Comparison of ENCODE assay signal across 27 mouse cellular contexts in genomic region chr12:100088026-100088425, GRCm38 (mm10).
"Had no signal": no experiment of that assay in that cellular context is flagged by ENCODE, and none has a peak within 500 bp of the region (broad histone marks: within the 10 kb centered on the region; RNA-seq: fewer than 3 reads in every experiment).

No protein-coding gene starts in this region.

- H3K27me3 ChIP-seq: heart, embryonic 12.5 days; hindbrain, embryonic 12.5 days; intestine, embryonic 15.5 days; limb, embryonic 12.5 days; liver, embryonic 13.5 days; liver, embryonic 15.5 days had no signal

- H3K9me3 ChIP-seq: heart, embryonic 12.5 days; hindbrain, embryonic 10.5 days; hindbrain, embryonic 12.5 days; intestine, embryonic 15.5 days; limb, embryonic 10.5 days; limb, embryonic 12.5 days; liver, embryonic 13.5 days; liver, embryonic 15.5 days had no signal

- H3K4me2 ChIP-seq: heart, embryonic 12.5 days; hindbrain, embryonic 12.5 days; hindbrain, embryonic 14.5 days; intestine, embryonic 15.5 days; limb, embryonic 12.5 days; liver, embryonic 11.5 days; liver, embryonic 13.5 days; liver, embryonic 15.5 days had no signal

- H3K27ac ChIP-seq: gastrocnemius, adult 2 months; heart, adult 2 months; hindbrain, embryonic 10.5 days; hindbrain, embryonic 12.5 days; hindbrain, embryonic 14.5 days; intestine, embryonic 15.5 days; kidney, postnatal 0 days; layer of hippocampus, adult 2 months; left cerebral cortex, adult 2 months; limb, embryonic 10.5 days; limb, embryonic 12.5 days; liver, embryonic 13.5 days; liver, embryonic 15.5 days had no signal

- ATAC-seq: hindbrain, embryonic 16.5 days; inflammation-experienced regulatory T-cells, adult 6 months; intestine, embryonic 15.5 days; intestine, postnatal 0 days had no signal

- H3K4me3 ChIP-seq: gastrocnemius, adult 2 months; heart, adult 2 months; heart, embryonic 12.5 days; hindbrain, embryonic 10.5 days; hindbrain, embryonic 12.5 days; intestine, embryonic 15.5 days; layer of hippocampus, adult 2 months; left cerebral cortex, adult 2 months; limb, embryonic 10.5 days; limb, embryonic 12.5 days; liver, embryonic 13.5 days; liver, embryonic 15.5 days had no signal

- H3K9ac ChIP-seq: heart, embryonic 12.5 days; hindbrain, embryonic 12.5 days; hindbrain, embryonic 14.5 days; intestine, embryonic 15.5 days; limb, embryonic 12.5 days; liver, embryonic 13.5 days; liver, embryonic 15.5 days had no signal

- DNase-seq: gastrocnemius, adult 2 months; gastrocnemius, postnatal 10 days; gastrocnemius, postnatal 25 days; heart, adult 2 months; heart, postnatal 10 days; heart, postnatal 4 days; kidney, adult 18-20 months; kidney, adult 8-10 months; kidney, postnatal 14 days; kidney, postnatal 4 days; liver; liver, embryonic 13.5 days had no signal

- H3K4me1 ChIP-seq: intestine, embryonic 15.5 days; liver, embryonic 15.5 days had no signal

- H3K36me3 ChIP-seq: heart, embryonic 12.5 days; hindbrain, embryonic 10.5 days; hindbrain, embryonic 12.5 days; intestine, embryonic 15.5 days; limb, embryonic 10.5 days; limb, embryonic 12.5 days; liver, embryonic 13.5 days; liver, embryonic 15.5 days had no signal
